Mouse (Mus musculus) midbrain, embryonic 11.5 days (tissue): Measurements from ENCODE around the gene Sphkap. TPM values are rescaled to one million over a fixed set of nuclear protein-coding genes. Genes with fewer than 3 reads are reported as not detected.

Experiments
- ATAC-seq: fragments of 200-750 bp; cut with Nextera tagmentation; 2 replicates; pipeline ENCODE4 v1.8.0; 2017; ENCODE audit warnings: moderate TSS enrichment, moderate library complexity; ENCODE audit not compliant: low FRiP score
- DNase-seq: peaks from one replicate; pipeline ENCODE4 v3.0.0; 2015; ENCODE audit warnings: low spot score; ENCODE audit errors: missing footprints
- H3K27ac ChIP-seq: fragments of 300-500 bp; sonication (generic); 2 replicates; pipeline ENCODE4 v1.5.1; 2014; ENCODE audit warnings: low read depth, low read length
- H3K27me3 ChIP-seq: fragments of 300-500 bp; sonication (generic); 2 replicates; pipeline ENCODE4 v1.6.1; 2014; ENCODE audit warnings: mild to moderate bottlenecking, low read length, moderate library complexity, mixed read lengths; ENCODE audit not compliant: control insufficient read depth, insufficient read depth
- H3K36me3 ChIP-seq: fragments of 300-500 bp; sonication (generic); 2 replicates; pipeline ENCODE4 v1.6.1; 2014; ENCODE audit warnings: mild to moderate bottlenecking, low read length, moderate library complexity, mixed read lengths; ENCODE audit not compliant: control insufficient read depth, insufficient read depth
- H3K4me1 ChIP-seq: fragments of 300-500 bp; sonication (generic); 2 replicates; pipeline ENCODE4 v1.6.1; 2014; ENCODE audit warnings: low read length; ENCODE audit not compliant: control insufficient read depth, insufficient read depth
- H3K4me2 ChIP-seq: fragments of 300-500 bp; sonication (generic); 2 replicates; pipeline ENCODE4 v1.6.1; 2014; ENCODE audit warnings: mild to moderate bottlenecking, moderate library complexity
- H3K4me3 ChIP-seq: fragments of 300-500 bp; sonication (generic); 2 replicates; pipeline ENCODE4 v1.5.1; 2014; ENCODE audit warnings: low read depth, low read length
- H3K9ac ChIP-seq: fragments of 300-500 bp; sonication (generic); 2 replicates; pipeline ENCODE4 v1.6.1; 2014; ENCODE audit warnings: low read length
- H3K9me3 ChIP-seq: fragments of 300-500 bp; sonication (generic); 2 replicates; pipeline ENCODE4 v1.6.1; 2016; ENCODE audit warnings: low read length; ENCODE audit not compliant: control insufficient read depth
- WGBS: fragments of 180-500 bp; shearing (Covaris S2); extraction: QIAGEN DNeasy Blood & Tissue Kit; methylation state at CpG from one replicate; pipeline ENCODE4 v1.1.7; 2014; 5-methylcytosine and 5-hydroxymethylcytosine counted together
- polyA plus RNA-seq: library from polyadenylated mRNA; unstranded; fragments of >200 nt; fragmentation: Nextera tagmentation; extraction: Ambion mirVana; gene quantifications from 2 replicates; pipeline ENCODE4 v1.2.1, GENCODE M21; 2014

The Sphkap gene
- polyA plus RNA-seq, 1 experiment from 2014 or later, result 0.98 TPM

DNA sequence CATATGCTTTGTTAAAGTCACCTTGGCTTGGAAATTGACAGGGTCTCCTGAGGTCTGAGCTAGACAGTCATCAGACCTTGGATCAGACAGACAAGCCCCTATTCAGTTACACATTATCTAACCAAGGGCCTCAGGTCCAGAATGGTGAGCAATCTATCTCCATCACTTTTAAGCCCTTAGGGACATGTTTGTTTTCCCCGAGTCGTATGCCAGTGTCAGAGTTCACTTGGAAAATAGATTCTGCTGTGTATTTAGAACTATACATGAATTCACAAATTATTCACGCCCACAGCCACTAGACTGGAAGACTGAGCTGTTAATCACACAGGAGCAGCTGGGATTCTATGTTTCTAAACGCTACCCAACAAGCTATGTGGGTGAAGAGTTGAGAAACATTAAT is 91.1 kb downstream of the Sphkap start:
- H3K9ac ChIP-seq, result no peak overlapping the region
- no peaks in the 10 kb centered on the region for H3K4me1 ChIP-seq
- WGBS, result 60% methylated on average over 4 of the region's 4 CpGs
- no peaks in the 10 kb centered on the region for H3K27me3 ChIP-seq
- no peaks in the 10 kb centered on the region for H3K36me3 ChIP-seq
- no peak overlapping the region for H3K27ac ChIP-seq
- no peak overlapping the region for H3K4me3 ChIP-seq
- no peak for DNase-seq
- H3K9me3 ChIP-seq, result no peaks in the 10 kb centered on the region
- ATAC-seq, result peak; percentile 70; the same call in 1 of the 2 replicates
- no peak overlapping the region for H3K4me2 ChIP-seq

DNA sequence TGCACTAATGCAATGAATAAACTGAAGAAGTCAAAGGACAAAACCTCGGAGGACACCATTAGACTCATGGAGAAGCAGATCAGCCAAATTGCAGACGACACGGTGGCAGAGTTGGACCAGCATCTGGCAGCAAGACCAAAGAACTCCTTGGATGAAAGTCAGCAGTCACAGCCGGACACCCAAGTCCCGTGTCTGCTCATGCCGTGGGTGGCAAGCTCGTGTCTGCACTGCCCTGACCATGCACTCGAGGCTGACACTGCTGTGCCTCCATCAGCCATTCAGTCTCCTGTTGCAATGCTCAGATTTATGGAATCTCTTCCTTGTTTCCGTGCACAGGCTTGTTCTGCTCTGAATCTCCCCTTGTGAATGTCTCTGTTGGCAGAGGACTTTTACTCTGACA is 92.9 kb downstream of the Sphkap start:
- WGBS, result 94% methylated on average over 9 of the region's 9 CpGs
- Histone ChIP-seq H3K4me2 (no peak overlapping the region), H3K4me1 (no peaks in the 10 kb centered on the region), H3K4me3 (no peak overlapping the region), H3K27ac (no peak overlapping the region), H3K9me3 (no peaks in the 10 kb centered on the region), H3K27me3 (no peaks in the 10 kb centered on the region), H3K36me3 (no peaks in the 10 kb centered on the region), H3K9ac (no peak overlapping the region)
- DNase-seq (no peak), ATAC-seq (no peak)

DNA sequence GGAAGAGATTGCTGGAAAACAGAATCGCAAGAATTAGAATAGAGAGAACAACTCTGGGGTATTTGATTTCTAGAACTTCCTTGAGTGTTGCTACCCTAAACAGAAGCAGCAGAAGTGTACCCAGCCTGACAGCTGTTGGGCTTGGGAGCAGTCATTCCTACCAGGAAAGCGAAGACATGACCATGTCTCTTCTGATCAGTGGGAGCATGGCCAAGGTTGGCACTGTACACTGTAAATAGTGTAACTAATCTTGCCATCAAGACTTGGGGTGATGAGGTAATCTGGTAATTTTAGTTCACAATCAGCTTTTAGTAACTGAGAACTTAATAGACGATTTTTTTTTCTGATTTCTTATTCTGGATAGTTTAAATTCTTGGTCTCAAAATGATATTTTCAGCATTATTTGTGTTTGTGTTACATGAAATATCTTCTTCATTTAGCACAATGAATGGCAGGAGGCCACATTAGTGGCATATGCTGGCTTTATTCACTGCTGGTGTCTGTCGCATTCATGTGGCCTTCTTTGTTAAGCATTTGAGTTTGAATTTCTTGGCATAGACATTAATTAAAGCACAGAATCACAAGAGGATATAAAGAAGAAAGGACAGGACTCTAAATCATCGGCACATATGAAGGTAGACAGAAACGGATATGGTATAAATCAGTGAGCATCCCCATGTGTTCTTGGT is 96.2 kb downstream of the Sphkap start:
- no peaks in the 10 kb centered on the region for H3K9me3 ChIP-seq
- H3K27me3 ChIP-seq, result no peaks in the 10 kb centered on the region
- no peak overlapping the region for H3K9ac ChIP-seq
- H3K4me3 ChIP-seq, result no peak overlapping the region
- no peak overlapping the region for H3K4me2 ChIP-seq
- H3K4me1 ChIP-seq, result no peaks in the 10 kb centered on the region
- ATAC-seq (no peak), DNase-seq (no peak)
- H3K36me3 ChIP-seq, result no peaks in the 10 kb centered on the region
- H3K27ac ChIP-seq, result no peak overlapping the region
- 86% methylated on average over 6 of the region's 6 CpGs for WGBS

DNA sequence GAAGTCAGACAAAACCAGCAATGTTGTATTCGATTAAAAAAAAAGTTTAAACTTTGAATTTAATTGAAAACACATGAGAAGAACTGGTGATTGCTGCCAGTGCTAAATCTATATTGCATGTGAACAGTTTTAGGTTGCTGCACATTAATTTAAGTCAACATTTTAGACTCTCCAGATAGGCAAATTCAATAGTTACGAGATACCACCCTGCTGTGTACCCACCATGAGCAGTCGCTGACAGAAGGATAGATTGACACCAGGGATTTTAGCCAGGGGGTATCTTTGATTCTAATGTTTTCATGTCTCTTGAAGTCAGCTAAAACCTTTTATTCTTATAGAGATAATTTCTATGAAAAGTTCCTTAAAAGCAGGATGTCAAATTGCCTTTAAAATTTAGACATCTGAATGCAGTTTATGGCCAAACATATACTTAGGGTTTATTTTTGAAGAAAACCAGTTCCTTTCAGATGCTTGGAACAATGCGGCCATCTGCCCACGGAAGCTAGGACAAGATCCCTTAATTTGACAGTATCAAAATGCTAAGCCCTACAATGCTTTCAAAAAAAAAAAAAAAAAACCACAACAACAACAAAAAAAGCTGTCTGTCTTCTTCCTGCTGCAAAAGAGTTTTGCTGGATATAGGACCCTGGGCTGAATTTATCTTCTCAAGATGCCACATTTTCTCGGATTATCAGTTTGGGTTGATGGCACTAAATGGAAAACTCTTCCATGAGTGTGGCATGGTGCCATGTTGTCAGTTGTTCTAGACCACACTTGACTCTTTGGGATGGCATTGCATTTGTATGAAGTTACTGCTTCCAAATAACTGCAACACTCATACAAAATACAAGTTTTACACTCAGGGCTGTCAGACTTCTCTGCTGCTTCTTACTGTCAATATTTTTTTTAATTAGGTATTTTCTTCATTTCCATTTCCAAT is 110.6 kb downstream of the Sphkap start:
- no peak overlapping the region for H3K9ac ChIP-seq
- no peaks in the 10 kb centered on the region for H3K36me3 ChIP-seq
- no peaks in the 10 kb centered on the region for H3K27me3 ChIP-seq
- no peaks in the 10 kb centered on the region for H3K9me3 ChIP-seq
- ATAC-seq (no peak), DNase-seq (no peak)
- 73% methylated on average over 6 of the region's 6 CpGs for WGBS
- H3K27ac ChIP-seq, result no peak overlapping the region
- H3K4me2 ChIP-seq, result no peak overlapping the region
- no peak overlapping the region for H3K4me3 ChIP-seq
- no peaks in the 10 kb centered on the region for H3K4me1 ChIP-seq

DNA sequence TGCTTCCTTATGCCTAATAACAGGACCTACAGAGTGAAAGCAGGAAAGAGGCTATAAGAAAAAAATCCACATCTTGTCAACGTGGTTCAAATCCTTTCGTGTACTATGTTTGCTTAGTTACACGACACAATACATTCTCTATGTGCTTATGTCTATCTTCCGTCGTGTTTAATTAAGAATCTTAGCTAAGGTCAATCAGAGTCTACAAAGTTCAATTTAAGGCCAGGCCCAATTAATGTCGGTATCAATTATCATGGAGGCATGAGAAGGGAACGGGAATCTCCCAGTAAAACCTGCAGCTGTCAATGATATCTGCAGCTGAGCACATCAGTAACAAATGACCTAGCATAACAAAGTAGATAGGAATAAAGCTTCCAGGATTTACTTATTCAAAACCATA is 122.1 kb downstream of the Sphkap start:
- no peak overlapping the region for H3K9ac ChIP-seq
- no peaks in the 10 kb centered on the region for H3K4me1 ChIP-seq
- WGBS, result 77% methylated on average over 7 of the region's 7 CpGs
- ATAC-seq (no peak), DNase-seq (no peak)
- H3K27me3 ChIP-seq, result no peaks in the 10 kb centered on the region
- H3K36me3 ChIP-seq, result no peaks in the 10 kb centered on the region
- no peak overlapping the region for H3K4me2 ChIP-seq
- H3K9me3 ChIP-seq, result no peaks in the 10 kb centered on the region
- H3K27ac ChIP-seq, result no peak overlapping the region
- H3K4me3 ChIP-seq, result no peak overlapping the region

DNA sequence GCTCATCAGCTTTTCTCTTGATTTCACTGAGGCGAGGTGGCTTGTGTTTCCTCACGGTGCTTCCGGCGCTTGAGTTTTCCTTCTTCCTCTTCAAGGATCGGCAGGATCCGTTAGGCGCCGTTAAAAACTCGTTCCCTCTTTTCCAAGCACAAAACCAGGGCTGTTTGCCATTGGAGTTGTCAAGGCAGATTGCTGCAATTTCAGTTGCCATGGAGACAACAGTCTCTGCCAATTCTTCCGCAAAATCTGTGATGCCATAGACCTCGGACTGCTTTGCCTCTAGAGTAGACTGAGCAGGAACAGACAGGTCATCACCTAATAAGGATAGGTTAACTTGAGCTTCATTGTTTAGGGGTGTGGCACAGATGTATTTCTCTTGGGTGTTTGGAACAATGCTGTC is 131.0 kb downstream of the Sphkap start:
- Histone ChIP-seq H3K27me3 (no peaks in the 10 kb centered on the region), H3K9me3 (no peaks in the 10 kb centered on the region), H3K36me3 (no peaks in the 10 kb centered on the region), H3K4me2 (no peak overlapping the region), H3K4me3 (no peak overlapping the region), H3K9ac (no peak overlapping the region), H3K4me1 (no peaks in the 10 kb centered on the region), H3K27ac (no peak overlapping the region)
- no peak for ATAC-seq
- DNase-seq, result no peak
- WGBS, result 88% methylated on average over 11 of the region's 11 CpGs

DNA sequence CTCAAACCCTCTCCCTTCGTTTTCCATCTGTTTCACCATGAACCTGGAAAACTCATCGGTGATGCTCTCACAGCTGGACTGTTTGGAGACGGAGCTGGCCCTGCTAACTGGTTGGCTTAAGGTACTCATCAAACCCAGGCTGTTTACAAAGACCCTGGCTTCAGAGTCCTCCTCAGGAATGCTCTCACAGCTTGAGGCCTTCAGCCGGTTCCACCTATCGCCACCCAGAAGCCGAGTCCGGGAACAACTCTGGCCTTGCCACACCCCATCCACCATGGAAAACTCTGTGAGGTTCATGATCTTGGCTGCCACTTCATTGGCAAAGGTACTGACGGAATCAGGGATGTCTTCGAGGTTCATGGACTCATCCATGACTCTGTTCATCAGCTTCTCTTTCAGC is 131.4 kb downstream of the Sphkap start:
- no peaks in the 10 kb centered on the region for H3K27me3 ChIP-seq
- no peak overlapping the region for H3K9ac ChIP-seq
- DNase-seq, result no peak
- no peak for ATAC-seq
- H3K4me3 ChIP-seq, result no peak overlapping the region
- no peaks in the 10 kb centered on the region for H3K4me1 ChIP-seq
- H3K36me3 ChIP-seq, result no peaks in the 10 kb centered on the region
- H3K9me3 ChIP-seq, result no peaks in the 10 kb centered on the region
- no peak overlapping the region for H3K4me2 ChIP-seq
- WGBS, result 92% methylated on average over 9 of the region's 9 CpGs
- H3K27ac ChIP-seq, result no peak overlapping the region

DNA sequence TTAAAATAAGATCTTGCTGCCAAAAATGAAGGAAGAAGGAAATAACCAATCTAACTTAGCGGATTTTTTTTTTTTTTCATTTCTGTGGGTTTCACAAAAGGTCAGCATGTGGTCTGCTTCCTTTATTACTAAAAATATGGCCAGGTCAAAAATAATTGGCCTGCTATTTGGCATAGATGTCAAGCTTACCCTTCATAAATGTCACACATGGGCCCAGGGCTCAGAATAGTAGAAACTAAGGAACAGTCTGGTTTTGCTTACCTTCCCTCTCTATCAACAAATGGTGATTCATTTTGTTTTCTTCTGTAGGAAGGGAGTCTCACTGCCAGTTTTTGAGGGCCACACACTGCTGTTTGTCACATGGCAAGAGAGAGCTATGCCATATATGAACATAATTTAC is 156.3 kb downstream of the Sphkap start:
- Histone ChIP-seq H3K9ac (no peak overlapping the region), H3K27me3 (no peaks in the 10 kb centered on the region), H3K27ac (no peak overlapping the region), H3K9me3 (no peaks in the 10 kb centered on the region), H3K4me3 (no peak overlapping the region), H3K4me1 (no peaks in the 10 kb centered on the region), H3K36me3 (no peaks in the 10 kb centered on the region), H3K4me2 (no peak overlapping the region)
- no peak for DNase-seq
- no peak for ATAC-seq
- 82% methylated on average over 1 of the region's 1 CpGs for WGBS

DNA sequence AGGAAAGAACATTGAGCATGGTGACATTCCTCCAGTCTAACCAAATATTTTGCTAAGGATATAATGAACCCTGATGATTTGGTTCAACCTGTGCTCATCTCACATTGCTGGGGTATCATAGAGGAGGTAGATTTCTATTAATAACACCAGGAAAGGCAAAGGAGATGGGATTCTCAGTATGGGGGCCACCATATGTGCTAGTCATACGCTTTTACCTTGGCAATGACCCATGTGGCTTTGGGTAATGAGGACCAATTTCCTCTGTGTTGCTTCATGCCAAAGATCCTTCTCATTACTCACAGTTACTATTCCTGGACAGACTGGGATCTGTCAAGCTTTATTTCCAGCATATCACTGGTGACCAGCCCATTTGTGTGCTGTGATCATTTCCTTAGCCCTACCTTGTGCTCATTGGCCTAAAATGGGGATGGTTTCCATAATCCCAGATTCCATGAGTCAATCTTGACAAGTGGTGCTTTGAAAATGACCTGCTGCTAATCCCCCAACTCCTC is 159.7 kb downstream of the Sphkap start:
- no peaks in the 10 kb centered on the region for H3K27me3 ChIP-seq
- H3K4me3 ChIP-seq, result no peak overlapping the region
- H3K36me3 ChIP-seq, result no peaks in the 10 kb centered on the region
- no peak for DNase-seq
- no peak overlapping the region for H3K4me2 ChIP-seq
- H3K9ac ChIP-seq, result no peak overlapping the region
- no peak overlapping the region for H3K27ac ChIP-seq
- WGBS, result 75% methylated on average over 1 of the region's 1 CpGs
- H3K4me1 ChIP-seq, result no peaks in the 10 kb centered on the region
- no peak for ATAC-seq
- H3K9me3 ChIP-seq, result no peaks in the 10 kb centered on the region
